Mouse (Mus musculus): Measurements from ENCODE around the gene Klhl30. TPM values are rescaled to one million over a fixed set of nuclear protein-coding genes. Genes with fewer than 3 reads are reported as not detected.

Gene Klhl30
- not detected for total RNA-seq (2021)

GRCm38 (mm10) chr1:91350841-91351240, at the start of gene Klhl30:
Gene Klhl30, plus strand, starts transcription at chr1:91351016.
- DNase-seq: no peak

GRCm38 (mm10) chr1:91301206-91301920, 49.5 kb upstream of the Klhl30 start:
- DNase-seq: no peak

- no peak for DNase-seq
Measured at GRCm38 (mm10) chr1:91302021-91302420, 48.8 kb upstream of the Klhl30 start.

- DNase-seq: no peak
Measured at GRCm38 (mm10) chr1:91304621-91305020, 46.2 kb upstream of the Klhl30 start.

- DNase-seq: no peak
Measured at GRCm38 (mm10) chr1:91309366-91310085, 41.3 kb upstream of the Klhl30 start.

- no peak for DNase-seq
Measured at GRCm38 (mm10) chr1:91312273-91312672, 38.5 kb upstream of the Klhl30 start.

GRCm38 (mm10) chr1:91313251-91313650, 37.6 kb upstream of the Klhl30 start:
- no peak for DNase-seq

- DNase-seq: no peak
Measured at GRCm38 (mm10) chr1:91317656-91318055, 33.2 kb upstream of the Klhl30 start.

GRCm38 (mm10) chr1:91321760-91322438, 28.9 kb upstream of the Klhl30 start, which contains the start of gene Espnl:
Gene Espnl, plus strand, starts transcription at chr1:91322075.
- DNase-seq: no peak

GRCm38 (mm10) chr1:91324646-91325045, 26.2 kb upstream of the Klhl30 start:
- DNase-seq: no peak

GRCm38 (mm10) chr1:91325488-91326042, 25.3 kb upstream of the Klhl30 start:
- no peak for DNase-seq

- DNase-seq: peak in 1 of 2 experiments; percentile 26
Measured at GRCm38 (mm10) chr1:91332102-91332501, 18.7 kb upstream of the Klhl30 start.

- no peak for DNase-seq
Measured at GRCm38 (mm10) chr1:91333582-91333981, 17.2 kb upstream of the Klhl30 start.

GRCm38 (mm10) chr1:91337355-91337754, 13.5 kb upstream of the Klhl30 start:
- DNase-seq: no peak

GRCm38 (mm10) chr1:91344001-91344400, 6.8 kb upstream of the Klhl30 start:
- no peak for DNase-seq

- no peak for DNase-seq
Measured at GRCm38 (mm10) chr1:91344921-91345685, 5.7 kb upstream of the Klhl30 start.

- DNase-seq: peak; percentile 45 to 51
Measured at GRCm38 (mm10) chr1:91346892-91347291, 3.9 kb upstream of the Klhl30 start.

GRCm38 (mm10) chr1:91351249-91351648, 433 bp downstream of the Klhl30 start:
- DNase-seq: no peak

GRCm38 (mm10) chr1:91352277-91352676, 1.5 kb downstream of the Klhl30 start:
- DNase-seq: no peak

- no peak for DNase-seq
Measured at GRCm38 (mm10) chr1:91356105-91356504, 5.3 kb downstream of the Klhl30 start.

- no peak for DNase-seq
Measured at GRCm38 (mm10) chr1:91362113-91362512, 11.3 kb downstream of the Klhl30 start.

Measured in layer of hippocampus, postnatal 36 days (tissue).